Mouse (Mus musculus): ENCODE data around the gene Hist2h2be. TPM values are rescaled to one million over a fixed set of nuclear protein-coding genes. Genes with fewer than 3 reads are reported as not detected.

The Hist2h2be gene
- total and polyA plus RNA-seq, 3 experiments = 6.9 to 10.1 (median 9.4) TPM

GRCm38 (mm10) chr3:96249034-96249345 is 28.1 kb downstream of the Hist2h2be start:
- Histone ChIP-seq H3K79me2 (replicated peaks; ENCODE audit: control insufficient read depth, insufficient read depth, low read length) (no peaks in the 10 kb centered on the region), H3K27ac (no peak overlapping the region), H3K4me3 (no peak overlapping the region), H3K4me1 (ENCODE audit: control insufficient read depth, insufficient read depth, low read length) (peaks cover 3% of the 10 kb centered on the region), H3K27me3 (ENCODE audit: control insufficient read depth, insufficient read depth, low read length) (no peaks in the 10 kb centered on the region), H3K9ac (ENCODE audit: low read depth, low read length) (no peak overlapping the region), H3K36me3 (ENCODE audit: control insufficient read depth, insufficient read depth, low read length) (peaks cover 2% of the 10 kb centered on the region; the same call in 1 of the 2 replicates)
- no peak for TF ChIP-seq CTCF (IDR thresholded peaks at IDR 0.05)
- no peak for TF ChIP-seq POLR2A (IDR thresholded peaks at IDR 0.05; ENCODE audit: insufficient read depth, low read depth, low read length)
- no peak for TF ChIP-seq EP300 (IDR thresholded peaks at IDR 0.05; ENCODE audit: insufficient read depth, low read depth, low read length)
- no peak for DNase-seq
- WGBS = 63% methylated on average over 4 of the region's 4 CpGs
- intact Hi-C loops (cut with DNase I) = loop anchor here (1.0 kb wide), 1 partner anchor 10 kb away; no protein-coding TSS in a partner anchor

GRCm38 (mm10) chr3:96250890-96251289 is 30.0 kb downstream of the Hist2h2be start:
- intact Hi-C loops (cut with DNase I) = no loop called here
- 71% methylated on average over 3 of the region's 3 CpGs for WGBS

GRCm38 (mm10) chr3:96251787-96252186 is 30.9 kb downstream of the Hist2h2be start:
- Histone ChIP-seq H3K36me3 (ENCODE audit: control insufficient read depth, insufficient read depth, low read length) (peaks cover 2% of the 10 kb centered on the region; the same call in 1 of the 2 replicates), H3K79me2 (replicated peaks; ENCODE audit: control insufficient read depth, insufficient read depth, low read length) (no peaks in the 10 kb centered on the region), H3K9ac (ENCODE audit: low read depth, low read length) (no peak overlapping the region), H3K4me3 (no peak overlapping the region), H3K4me1 (ENCODE audit: control insufficient read depth, insufficient read depth, low read length) (peaks cover 2% of the 10 kb centered on the region; the same call in 1 of the 2 replicates), H3K27ac (no peak overlapping the region), H3K27me3 (ENCODE audit: control insufficient read depth, insufficient read depth, low read length) (no peaks in the 10 kb centered on the region)
- 83% methylated on average over 3 of the region's 3 CpGs for WGBS
- intact Hi-C loops (cut with DNase I) = no loop called here
- TF ChIP-seq EP300 (IDR thresholded peaks at IDR 0.05; ENCODE audit: insufficient read depth, low read depth, low read length) (no peak), POLR2A (IDR thresholded peaks at IDR 0.05; ENCODE audit: insufficient read depth, low read depth, low read length) (no peak), CTCF (IDR thresholded peaks at IDR 0.05) (no peak)
- DNase-seq = no peak

More at GRCm38 (mm10) chr3:96250890-96251289, 30.0 kb downstream of the Hist2h2be start:
- Histone ChIP-seq H3K9ac (ENCODE audit: low read depth, low read length) (no peak overlapping the region), H3K4me1 (ENCODE audit: control insufficient read depth, insufficient read depth, low read length) (no peaks in the 10 kb centered on the region), H3K4me3 (no peak overlapping the region), H3K79me2 (replicated peaks; ENCODE audit: control insufficient read depth, insufficient read depth, low read length) (no peaks in the 10 kb centered on the region), H3K36me3 (ENCODE audit: control insufficient read depth, insufficient read depth, low read length) (peaks cover 2% of the 10 kb centered on the region; the same call in 1 of the 2 replicates), H3K27ac (no peak overlapping the region), H3K27me3 (ENCODE audit: control insufficient read depth, insufficient read depth, low read length) (no peaks in the 10 kb centered on the region)
- DNase-seq = no peak
- TF ChIP-seq EP300 (IDR thresholded peaks at IDR 0.05; ENCODE audit: insufficient read depth, low read depth, low read length) (no peak), POLR2A (IDR thresholded peaks at IDR 0.05; ENCODE audit: insufficient read depth, low read depth, low read length) (no peak), CTCF (IDR thresholded peaks at IDR 0.05) (no peak)

GRCm38 (mm10) chr3:96254683-96255355 is 33.9 kb downstream of the Hist2h2be start:
- H3K36me3 ChIP-seq (ENCODE audit: control insufficient read depth, insufficient read depth, low read length) = no peaks in the 10 kb centered on the region
- no peak overlapping the region for H3K9ac ChIP-seq (ENCODE audit: low read depth, low read length)
- no peak for DNase-seq
- H3K4me1 ChIP-seq (ENCODE audit: control insufficient read depth, insufficient read depth, low read length) = peaks cover 2% of the 10 kb centered on the region; the same call in 1 of the 2 replicates
- intact Hi-C loops (cut with DNase I) = no loop called here
- 65% methylated on average over 10 of the region's 10 CpGs for WGBS
- no peak overlapping the region for H3K27ac ChIP-seq
- TF ChIP-seq CTCF (IDR thresholded peaks at IDR 0.05) (no peak), POLR2A (IDR thresholded peaks at IDR 0.05; ENCODE audit: insufficient read depth, low read depth, low read length) (no peak), EP300 (IDR thresholded peaks at IDR 0.05; ENCODE audit: insufficient read depth, low read depth, low read length) (no peak)
- no peaks in the 10 kb centered on the region for H3K79me2 ChIP-seq (replicated peaks; ENCODE audit: control insufficient read depth, insufficient read depth, low read length)
- no peaks in the 10 kb centered on the region for H3K27me3 ChIP-seq (ENCODE audit: control insufficient read depth, insufficient read depth, low read length)
- H3K4me3 ChIP-seq = no peak overlapping the region

- H3K27me3 ChIP-seq (ENCODE audit: control insufficient read depth, insufficient read depth, low read length) = no peaks in the 10 kb centered on the region
- DNase-seq = no peak
- intact Hi-C loops (cut with DNase I) = no loop called here
- TF ChIP-seq EP300 (IDR thresholded peaks at IDR 0.05; ENCODE audit: insufficient read depth, low read depth, low read length) (no peak), CTCF (IDR thresholded peaks at IDR 0.05) (no peak), POLR2A (IDR thresholded peaks at IDR 0.05; ENCODE audit: insufficient read depth, low read depth, low read length) (no peak)
- no peak overlapping the region for H3K9ac ChIP-seq (ENCODE audit: low read depth, low read length)
- H3K4me3 ChIP-seq = no peak overlapping the region
- no peaks in the 10 kb centered on the region; the same call in 1 of the 2 replicates for H3K36me3 ChIP-seq (ENCODE audit: control insufficient read depth, insufficient read depth, low read length)
- H3K27ac ChIP-seq = no peak overlapping the region
- 49% methylated on average over 5 of the region's 5 CpGs for WGBS
- H3K79me2 ChIP-seq (replicated peaks; ENCODE audit: control insufficient read depth, insufficient read depth, low read length) = no peaks in the 10 kb centered on the region
- H3K4me1 ChIP-seq (ENCODE audit: control insufficient read depth, insufficient read depth, low read length) = peaks cover 2% of the 10 kb centered on the region; the same call in 1 of the 2 replicates
Observed at GRCm38 (mm10) chr3:96255926-96256593, 35.1 kb downstream of the Hist2h2be start.

- DNase-seq = no peak
- 82% methylated on average over 3 of the region's 3 CpGs for WGBS
- Histone ChIP-seq H3K4me1 (ENCODE audit: control insufficient read depth, insufficient read depth, low read length) (peaks cover 7% of the 10 kb centered on the region), H3K9ac (ENCODE audit: low read depth, low read length) (no peak overlapping the region), H3K36me3 (ENCODE audit: control insufficient read depth, insufficient read depth, low read length) (peaks cover 3% of the 10 kb centered on the region; the same call in 1 of the 2 replicates), H3K4me3 (no peak overlapping the region), H3K27me3 (ENCODE audit: control insufficient read depth, insufficient read depth, low read length) (no peaks in the 10 kb centered on the region), H3K79me2 (replicated peaks; ENCODE audit: control insufficient read depth, insufficient read depth, low read length) (no peaks in the 10 kb centered on the region), H3K27ac (no peak overlapping the region)
- TF ChIP-seq CTCF (IDR thresholded peaks at IDR 0.05) (no peak), POLR2A (IDR thresholded peaks at IDR 0.05; ENCODE audit: insufficient read depth, low read depth, low read length) (no peak), EP300 (IDR thresholded peaks at IDR 0.05; ENCODE audit: insufficient read depth, low read depth, low read length) (no peak)
- intact Hi-C loops (cut with DNase I) = no loop called here
Observed at GRCm38 (mm10) chr3:96257190-96257589, 36.3 kb downstream of the Hist2h2be start.
